Mouse (Mus musculus) embryonic fibroblast, embryonic 13.5 days (primary cell): ENCODE data around the gene Cacng4.

Source experiments
- CTCF ChIP-seq: IDR thresholded peaks from 2 replicates; pipeline ENCODE4 v1.5.1; 2011; ENCODE audit warnings: mild to moderate bottlenecking, control low read depth, low read length, moderate library complexity, borderline replicate concordance; ENCODE audit not compliant: insufficient read depth
- POLR2A ChIP-seq: IDR thresholded peaks from 2 replicates; pipeline ENCODE4 v1.6.1; 2011; ENCODE audit warnings: low read depth, mild to moderate bottlenecking, control low read depth, low read length, moderate library complexity

DNA sequence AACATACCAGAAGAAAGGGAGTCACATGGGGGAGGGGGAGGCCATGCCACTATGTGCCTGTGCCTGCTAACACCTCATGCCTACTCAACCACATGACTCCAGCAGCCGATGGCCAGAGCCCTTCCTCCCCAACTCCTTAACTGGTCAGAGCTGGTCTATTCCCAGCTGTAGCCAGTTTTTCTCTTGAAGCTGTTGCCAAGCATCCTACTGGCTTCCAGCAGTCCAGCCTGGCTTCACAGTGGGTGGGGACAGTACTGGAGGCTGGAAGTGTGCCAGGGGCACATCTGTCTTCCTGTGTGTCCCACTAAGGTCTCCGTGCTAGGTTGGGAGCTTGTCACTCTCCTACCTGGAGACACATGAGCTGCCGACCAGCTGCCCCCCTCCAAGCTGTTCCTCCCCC, 51.3 kb downstream of the Cacng4 start:
- TF ChIP-seq CTCF, result no peak
- no peak for TF ChIP-seq POLR2A
